Mouse (Mus musculus): ENCODE results near the gene A430078G23Rik. TPM values are rescaled to one million over a fixed set of nuclear protein-coding genes. Genes with fewer than 3 reads are reported as not detected.
"Not testable (repeated sequence)": the region's sequence is repeated elsewhere in the genome, so short reads cannot be mapped to it uniquely, and the experiment has no call there.

The A430078G23Rik gene
- polyA plus RNA-seq (2012; rRNA removed), result 0.24 and 0.84 TPM in 2 replicates

DNA sequence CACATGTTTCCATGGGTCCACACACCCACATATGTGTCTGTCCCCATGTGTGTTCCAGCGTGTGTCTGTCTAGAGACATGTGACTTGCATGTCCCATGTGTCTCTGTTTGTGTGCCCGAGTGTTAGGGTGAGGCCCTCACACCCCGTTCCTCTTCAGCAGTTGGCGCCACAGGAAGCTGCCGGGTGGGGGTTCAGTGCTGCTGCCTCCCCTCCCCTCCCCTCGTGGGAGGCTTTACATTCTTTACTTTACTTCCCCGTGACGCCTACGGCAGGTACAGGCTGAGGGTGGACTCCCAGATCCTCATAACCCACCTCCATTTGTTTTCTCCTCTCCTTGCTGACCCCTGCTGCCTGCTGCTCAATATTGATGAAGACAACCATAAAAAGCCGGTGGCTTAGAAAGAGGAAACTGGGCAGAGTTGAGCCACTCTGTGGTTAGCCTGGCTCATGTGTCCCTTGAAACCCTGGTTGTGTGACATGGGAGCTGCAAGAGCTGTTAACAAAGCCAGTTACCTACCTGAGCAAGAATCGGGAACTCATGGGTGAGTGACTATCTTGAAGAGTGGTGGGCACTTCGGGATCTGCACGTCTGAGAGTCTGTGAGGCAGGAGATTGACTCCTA, at the start of gene A430078G23Rik:
TSS of gene A430078G23Rik (plus strand) at position 227 of the 622 bp plus-strand sequence.
- DNase-seq (ENCODE audit: low read depth), result no peak

DNA sequence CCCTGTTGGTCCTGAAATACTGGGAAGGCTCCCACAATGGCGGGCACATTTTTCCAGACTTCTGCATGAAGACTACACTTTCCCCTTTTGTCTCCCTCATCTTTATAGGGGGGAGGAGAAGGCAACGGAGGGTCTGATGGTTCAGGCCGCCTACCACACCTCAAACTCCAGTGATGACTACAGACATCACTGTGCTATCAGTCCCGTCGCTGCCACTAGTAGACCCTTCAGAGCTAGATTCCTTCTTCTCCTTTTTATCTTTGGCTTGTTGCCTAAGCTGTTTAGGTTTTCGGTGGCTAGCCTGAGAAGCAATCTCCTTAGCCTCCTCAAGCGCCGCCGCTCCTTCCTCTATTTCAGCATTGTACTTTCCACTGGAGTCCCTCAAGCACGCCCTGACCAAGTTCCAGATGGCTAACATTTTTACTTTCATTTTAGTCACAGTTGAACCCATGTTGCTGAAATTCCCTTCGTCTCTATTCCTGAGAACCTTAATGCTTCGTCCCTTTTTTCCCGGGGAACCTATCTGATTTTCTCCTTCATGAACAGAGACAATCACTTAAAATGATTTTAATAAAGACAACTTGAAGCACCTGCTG, 44.9 kb upstream of the A430078G23Rik start:
- not testable (repeated sequence) for DNase-seq (ENCODE audit: low read depth)

DNA sequence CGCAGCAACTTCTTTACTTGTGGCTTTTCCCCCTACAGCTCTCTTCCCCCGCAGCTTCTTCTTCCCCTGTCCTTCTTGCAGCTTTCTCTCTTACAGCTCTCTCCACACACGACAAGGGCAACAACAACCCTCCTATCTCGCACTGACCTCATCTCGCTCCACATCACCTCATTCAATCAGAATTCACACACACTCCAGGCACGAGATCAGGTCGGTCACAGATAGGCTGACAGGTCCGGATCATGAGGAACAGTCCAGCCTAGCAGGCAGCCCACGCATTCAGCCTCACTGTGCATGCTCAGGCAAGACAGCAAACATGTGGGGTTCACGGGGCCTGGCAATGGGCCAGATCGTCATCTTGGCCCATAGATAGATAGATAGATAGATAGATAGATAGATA, 43.6 kb upstream of the A430078G23Rik start:
- no peak for DNase-seq (ENCODE audit: low read depth)

DNA sequence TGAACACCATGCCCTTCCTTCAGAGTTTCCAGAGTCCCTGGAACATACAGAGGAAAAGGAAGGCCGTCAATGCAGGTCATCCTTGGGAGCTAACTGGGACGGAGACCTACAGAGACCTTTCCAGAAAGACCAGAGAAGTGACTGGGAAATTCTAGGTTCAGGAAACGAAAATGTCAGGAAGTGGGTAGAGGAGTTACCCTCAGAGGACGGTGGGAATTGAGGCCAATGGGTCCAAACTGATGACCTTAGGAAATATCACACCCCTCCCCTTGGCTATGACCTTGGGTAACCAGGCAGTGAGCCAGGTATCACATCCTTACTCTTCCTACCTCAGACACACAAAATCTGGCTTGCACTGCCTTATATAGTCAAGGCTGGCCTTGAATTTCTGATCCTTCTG, 41.7 kb upstream of the A430078G23Rik start:
- no peak for DNase-seq (ENCODE audit: low read depth)

DNA sequence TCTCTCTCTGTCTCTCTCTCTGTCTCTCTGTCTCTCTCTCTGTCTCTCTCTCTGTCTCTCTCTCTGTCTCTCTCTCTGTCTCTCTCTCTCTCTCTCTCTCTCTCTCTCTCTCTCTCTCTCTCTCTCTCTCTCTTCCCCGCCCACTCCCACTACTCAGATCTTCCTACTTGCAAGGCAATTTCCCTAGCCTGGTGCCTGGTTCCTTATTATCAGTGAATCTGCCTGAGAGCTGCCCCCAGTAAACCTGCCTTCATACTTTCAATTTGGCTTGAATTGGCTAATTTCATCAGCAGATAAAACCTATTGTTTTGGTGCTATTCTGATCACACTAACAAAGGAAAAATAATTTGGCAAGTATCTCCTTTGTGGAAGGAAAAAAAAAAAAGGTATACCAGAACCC, 39.8 kb upstream of the A430078G23Rik start:
- DNase-seq (ENCODE audit: low read depth), result not testable (repeated sequence)

DNA sequence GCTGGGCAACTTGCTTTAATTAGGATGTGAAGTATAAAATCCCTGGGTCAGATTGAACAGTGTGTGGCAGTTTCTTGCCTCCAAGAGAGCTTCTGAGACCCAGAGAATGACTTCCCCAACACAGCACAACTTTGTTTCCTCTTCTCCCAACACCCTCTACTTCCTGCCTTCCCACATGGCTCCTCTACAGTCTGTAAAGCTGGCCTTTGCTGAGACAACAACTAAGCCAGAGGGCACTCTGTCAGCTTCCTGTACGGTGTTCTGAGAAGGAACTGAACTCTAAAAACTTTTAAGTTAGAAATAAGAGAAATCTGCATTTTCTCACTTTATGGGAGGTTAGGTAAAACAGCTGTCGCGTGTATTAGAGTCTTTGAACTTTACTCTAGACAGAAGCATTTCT, 39.4 kb upstream of the A430078G23Rik start:
- DNase-seq (ENCODE audit: low read depth), result no peak

DNA sequence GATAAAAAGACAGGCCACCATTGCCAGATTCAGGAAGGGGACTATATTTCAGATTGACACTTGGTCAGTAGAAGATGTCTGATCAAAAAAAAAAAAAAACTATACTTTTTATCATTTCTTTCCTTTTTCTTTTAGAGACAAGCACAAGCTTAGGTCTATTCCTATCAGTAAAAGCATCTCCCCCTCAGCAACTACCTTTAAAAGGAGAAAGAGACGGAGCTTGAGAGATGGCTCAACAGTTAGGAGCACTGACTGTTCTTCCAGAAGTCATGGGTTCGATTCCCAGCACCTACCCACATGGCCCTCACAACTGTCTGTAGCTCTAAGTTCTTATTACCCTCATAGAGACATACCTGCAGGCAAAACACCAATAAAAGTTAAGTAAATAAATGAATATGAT, 38.9 kb upstream of the A430078G23Rik start:
- DNase-seq (ENCODE audit: low read depth), result no peak

DNA sequence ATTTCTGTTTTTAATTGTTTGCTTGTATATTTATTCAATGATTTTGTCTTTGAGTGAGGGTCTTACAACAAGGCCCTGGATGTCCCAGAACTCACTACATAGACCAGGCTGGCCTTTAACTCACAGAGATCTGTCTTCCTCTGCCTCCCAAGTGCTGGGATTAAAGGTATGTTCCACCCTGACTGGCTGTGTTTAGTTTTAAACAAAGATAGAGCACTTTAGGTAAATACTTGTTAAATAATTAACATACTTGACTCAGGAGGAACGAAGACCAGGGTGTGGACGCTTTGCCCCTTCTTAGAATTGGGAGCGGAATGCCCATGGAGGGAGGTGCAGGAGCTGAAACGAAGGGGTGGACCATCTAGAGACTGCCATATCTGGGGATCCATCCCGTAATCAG, 36.6 kb upstream of the A430078G23Rik start:
- DNase-seq (ENCODE audit: low read depth), result no peak

DNA sequence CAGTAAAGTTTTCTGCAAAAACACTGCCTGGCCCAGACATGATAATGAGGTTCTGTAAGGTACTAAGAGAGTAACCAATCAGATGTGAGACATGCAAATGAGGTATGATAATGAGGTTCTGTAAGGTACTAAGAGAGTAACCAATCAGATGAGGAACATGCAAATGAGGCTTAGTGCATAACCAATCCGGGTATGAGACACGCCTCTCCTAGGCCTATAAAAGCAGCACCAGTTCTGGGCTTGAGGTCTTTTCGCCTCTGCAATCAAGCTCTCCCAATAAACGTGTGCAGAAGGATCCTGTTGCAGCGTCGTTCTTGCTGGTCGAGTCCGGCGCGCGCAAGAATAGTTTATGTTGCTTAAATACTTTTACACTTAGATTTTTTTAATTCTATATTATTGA, 33.9 kb upstream of the A430078G23Rik start:
- DNase-seq (ENCODE audit: low read depth), result not testable (repeated sequence)

DNA sequence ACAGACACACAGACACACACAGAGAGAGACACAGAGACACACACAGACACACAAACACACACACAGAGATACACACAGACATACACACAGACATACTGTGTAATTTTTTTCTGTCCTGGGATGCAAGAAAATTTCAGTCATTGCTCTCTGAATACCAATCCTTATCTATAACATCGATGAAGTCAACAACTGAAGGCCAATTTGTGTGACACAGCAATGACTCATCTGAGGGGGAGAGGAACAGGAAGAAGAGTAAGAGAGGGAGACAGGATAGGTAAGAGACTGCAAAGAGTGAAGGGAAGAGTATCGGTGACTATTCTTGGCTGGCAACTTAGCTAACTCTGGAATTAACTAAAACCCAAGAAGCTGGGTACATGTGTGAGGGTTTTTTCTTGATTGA, 29.0 kb upstream of the A430078G23Rik start:
- DNase-seq (ENCODE audit: low read depth), result no peak

DNA sequence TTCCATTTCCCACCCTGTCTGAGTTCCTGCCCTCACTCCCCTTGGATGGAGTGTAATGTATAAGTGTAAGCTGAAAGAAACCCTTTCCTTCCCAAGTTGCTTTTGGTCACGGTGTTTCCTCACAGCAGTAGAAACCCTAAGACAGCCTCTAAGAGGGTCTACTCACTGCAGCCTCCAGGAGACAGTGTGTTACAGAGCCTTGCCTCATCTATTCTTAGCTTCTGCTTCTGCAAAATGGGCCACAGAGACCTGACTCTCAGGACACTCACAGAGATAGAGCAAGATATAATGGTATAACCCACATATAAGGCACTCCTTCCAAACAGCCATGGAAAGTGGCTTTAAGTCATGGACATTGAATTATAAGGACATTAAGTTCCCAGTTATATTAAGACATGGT, 26.2 kb upstream of the A430078G23Rik start:
- no peak for DNase-seq (ENCODE audit: low read depth)

DNA sequence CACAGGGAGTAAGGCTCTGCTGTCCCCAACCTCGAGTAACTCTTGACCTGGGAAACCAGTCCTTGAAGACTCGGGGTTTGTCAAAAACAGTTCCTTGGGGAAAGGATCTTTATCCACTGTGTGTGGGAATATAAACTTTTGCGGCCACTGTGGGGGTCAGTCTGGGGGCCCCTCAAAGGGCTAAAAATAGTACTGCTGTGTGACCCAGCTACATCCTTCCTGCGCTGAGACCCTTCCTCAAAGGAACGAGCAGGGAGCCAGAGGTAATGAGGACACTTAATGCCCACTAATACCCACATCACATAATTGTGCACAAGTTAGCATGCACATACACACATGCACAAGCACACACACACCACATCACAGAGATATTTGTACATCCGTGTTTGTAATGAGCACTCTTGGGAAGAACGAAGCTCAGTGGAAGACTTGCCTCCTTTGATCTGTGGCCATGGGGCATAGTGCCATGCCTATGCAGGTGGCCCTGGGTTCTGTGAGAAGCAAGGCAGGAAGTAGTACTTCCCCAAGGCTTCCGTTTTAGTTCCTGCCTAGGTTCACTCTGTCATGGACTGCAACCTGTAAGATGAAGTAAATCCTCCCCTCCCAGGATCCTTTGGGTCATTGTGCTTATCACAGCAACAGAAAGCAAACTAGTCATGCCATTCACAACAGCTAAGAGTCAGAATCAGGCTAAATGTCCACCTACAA, 25.5 kb upstream of the A430078G23Rik start:
- DNase-seq (ENCODE audit: low read depth), result no peak

DNA sequence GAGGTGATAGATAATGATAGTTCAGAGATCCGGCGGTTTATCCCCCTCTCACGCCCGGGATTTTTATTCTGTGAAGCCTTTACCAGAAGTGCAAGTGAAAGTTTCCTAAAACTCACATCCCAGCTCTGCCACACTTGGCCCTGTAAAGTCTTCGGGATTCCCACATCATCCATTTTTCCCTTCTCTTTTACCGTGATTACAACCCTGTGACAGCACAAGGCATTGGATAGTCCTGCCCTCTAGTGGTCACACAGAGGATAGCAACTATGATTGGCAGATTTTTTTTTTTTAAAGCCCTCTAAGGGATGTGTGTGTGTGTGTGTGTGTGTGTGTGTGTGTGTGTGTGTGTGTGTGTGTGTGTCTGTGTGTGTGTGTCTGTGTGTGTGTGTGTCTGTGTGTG, 22.6 kb upstream of the A430078G23Rik start:
- no peak for DNase-seq (ENCODE audit: low read depth)

DNA sequence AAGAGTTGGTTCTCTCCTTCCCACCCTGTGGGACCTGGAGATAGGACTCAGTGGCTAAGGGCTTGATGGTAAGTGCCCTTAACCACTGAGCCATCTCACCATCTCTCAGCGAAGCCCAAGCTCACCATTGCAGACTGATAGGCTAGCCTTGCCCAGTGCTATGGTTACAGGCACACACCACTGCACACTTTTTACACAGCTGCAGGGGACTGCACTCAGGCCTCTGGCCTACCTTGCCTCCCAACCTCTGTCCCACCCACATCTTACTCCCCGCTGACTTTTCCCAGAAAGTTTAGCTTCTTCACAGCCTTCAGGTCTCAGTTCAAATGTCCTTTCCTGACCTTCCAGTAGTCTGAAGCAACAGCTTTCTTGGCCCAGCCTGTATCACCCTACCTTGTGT, 21.5 kb upstream of the A430078G23Rik start:
- DNase-seq (ENCODE audit: low read depth), result no peak

DNA sequence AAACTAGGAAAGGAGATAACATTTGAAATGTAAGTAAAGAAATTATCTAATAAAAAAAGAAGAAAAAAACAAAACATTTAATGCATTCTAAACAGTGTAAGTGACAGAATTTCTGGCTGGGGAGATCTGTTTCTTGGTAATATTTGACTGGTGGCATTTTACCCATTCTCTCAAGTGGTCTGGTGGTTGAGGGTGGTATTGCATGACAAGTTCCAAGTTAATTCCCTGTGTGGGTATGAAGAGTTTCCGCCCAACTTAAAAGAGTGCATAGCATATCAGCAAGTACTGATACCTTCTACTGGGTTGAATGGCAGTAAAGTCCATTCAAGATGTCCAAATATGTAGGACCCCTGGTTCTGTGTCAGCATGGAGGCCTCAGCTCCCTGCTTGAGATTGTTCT, 17.3 kb upstream of the A430078G23Rik start:
- DNase-seq (ENCODE audit: low read depth), result no peak

DNA sequence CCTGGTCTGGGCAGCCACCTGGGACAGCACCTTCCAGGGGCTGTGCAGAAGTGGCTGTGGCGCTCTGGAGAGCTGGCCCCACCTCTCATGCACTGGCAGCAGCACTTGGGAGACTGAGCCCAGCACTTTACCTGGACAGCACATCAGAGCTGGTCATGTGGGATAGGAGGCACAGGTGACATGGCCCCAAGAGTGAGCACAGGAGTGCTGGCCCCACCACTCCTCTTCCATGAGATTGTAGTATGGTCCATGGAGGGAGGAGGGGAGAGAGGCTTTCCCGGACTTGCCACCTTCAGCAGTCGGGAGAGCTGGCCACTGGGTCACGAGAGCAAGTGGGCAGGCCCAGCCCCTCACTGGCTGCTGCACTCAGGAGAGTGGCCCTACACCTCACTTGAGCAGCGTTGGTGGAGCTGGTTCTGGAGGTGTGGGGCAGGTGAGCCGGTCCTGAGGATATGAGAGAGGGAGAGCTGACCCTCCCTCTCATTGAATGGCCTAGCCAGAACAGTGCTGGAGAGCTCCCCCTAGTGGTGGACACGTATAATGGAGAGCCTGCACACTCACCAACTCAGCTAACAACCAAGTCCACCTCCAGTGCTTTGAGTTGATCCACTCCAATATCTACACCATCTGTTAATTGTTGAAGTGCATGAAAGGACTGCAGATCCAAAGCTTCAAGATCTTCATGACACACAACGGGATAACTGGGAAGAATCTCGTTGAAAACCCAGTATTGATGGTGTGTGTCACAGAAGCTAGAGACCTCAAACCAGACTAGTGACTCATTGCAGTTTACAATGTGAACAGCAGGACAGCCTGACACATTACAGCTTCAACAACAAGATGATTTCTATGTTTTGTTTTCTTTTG, 16.3 kb upstream of the A430078G23Rik start:
- no peak for DNase-seq (ENCODE audit: low read depth)

DNA sequence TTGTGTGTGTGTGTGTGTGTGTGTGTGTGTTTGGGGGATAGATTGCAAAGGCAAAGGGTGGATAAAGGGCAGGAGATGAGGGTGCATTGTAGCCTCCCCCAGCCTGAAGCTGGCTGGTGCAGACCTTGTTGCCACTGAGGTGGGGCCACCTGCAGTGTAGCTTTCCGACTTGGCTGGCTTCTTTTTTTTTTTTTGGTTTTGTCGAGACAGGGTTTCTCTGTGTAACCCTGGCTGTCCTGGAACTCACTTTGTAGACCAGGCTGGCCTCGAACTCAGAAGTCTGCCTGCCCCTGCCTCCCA, 15.7 kb upstream of the A430078G23Rik start:
- DNase-seq (ENCODE audit: low read depth), result not testable (repeated sequence)

DNA sequence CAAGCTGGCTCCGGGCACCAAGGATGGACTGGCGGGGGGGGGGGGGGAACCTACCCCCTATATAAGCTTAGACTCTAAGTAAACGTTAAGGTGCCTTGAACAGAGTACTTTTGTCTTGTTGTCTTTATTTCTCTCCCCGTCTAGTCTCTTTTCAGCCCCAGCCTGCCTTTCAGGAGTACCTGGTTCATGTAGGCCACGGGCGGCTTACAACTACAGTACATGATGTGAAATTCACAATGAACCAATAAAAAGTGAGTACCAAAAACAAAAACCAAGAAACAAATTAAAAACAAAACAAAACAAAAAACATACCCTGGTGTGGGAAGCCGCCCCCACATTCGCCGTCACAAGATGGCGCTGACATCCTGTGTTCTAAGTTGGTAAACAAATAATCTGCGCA, 15.2 kb upstream of the A430078G23Rik start:
- no peak for DNase-seq (ENCODE audit: low read depth)

DNA sequence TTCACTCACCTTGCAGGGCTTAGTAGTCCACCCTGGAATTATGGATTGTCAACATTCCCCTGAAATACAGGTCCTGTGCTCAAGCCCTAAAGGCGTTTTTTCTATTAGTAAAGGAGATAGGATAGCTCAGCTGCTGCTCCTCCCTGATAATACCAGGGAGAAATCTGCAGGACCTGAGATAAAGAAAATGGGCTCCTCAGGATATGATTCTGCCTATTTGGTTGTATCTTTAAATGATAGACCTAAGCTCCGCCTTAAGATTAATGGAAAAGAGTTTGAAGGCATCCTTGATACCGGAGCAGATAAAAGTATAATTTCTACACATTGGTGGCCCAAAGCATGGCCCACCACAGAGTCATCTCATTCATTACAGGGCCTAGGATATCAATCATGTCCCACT, 12.5 kb upstream of the A430078G23Rik start:
- DNase-seq (ENCODE audit: low read depth), result not testable (repeated sequence)

DNA sequence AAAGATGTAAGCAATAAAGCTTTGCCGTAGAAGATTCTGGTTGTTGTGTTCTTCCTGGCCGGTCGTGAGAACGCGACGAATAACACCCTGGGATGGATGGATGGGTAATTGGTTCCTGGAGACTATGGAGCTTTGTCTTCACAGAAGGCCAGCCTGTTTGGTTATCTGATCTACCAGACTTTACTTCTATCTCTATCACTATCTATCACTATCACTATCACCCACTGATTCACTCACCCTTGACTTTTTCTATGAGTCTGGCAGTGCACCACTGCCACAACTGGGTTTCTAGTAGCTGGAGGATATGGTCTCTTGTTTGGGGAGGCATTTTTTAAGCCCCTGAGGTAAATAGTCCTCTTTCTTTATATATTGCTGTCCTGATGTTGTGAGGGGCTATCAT, 7.9 kb upstream of the A430078G23Rik start:
- DNase-seq (ENCODE audit: low read depth), result no peak

DNA sequence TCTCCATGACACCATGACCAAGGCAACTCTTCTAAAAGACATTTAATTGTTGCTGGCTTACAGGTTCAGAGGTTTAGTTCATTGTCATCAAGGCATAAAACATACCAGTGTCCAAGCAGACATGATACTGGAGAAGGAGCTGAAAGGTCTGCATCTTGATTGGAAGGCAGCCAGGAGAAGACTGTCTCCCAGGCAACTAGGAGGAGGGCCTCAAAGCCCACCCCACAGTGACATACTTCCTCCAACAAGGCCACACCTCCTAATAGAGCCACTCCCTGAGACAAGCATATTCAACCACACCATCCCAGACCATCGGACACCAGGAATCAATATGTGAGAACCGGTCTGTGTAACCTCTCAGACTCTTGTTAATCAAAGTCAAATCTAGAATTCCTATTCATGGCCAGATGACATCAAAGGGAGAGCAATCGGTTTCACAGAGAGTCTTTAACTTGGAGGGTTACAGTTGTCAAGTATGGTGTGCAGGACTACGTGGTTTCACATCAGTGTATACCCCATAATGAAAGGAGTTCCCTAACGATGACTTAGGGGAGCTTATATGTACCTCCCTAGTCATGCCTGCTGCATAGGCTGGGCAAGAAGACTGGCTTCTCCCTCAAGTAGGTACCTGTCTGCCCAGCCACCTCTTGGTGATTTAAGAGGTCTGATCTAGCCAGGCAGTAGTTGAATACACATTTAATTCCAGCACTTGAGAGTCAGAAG, 6.4 kb upstream of the A430078G23Rik start:
- no peak for DNase-seq (ENCODE audit: low read depth)
